Comparison of ENCODE assay signal across 8 mouse cellular contexts in genomic region chr11:96294245-96295091, GRCm38 (mm10). TPM values are rescaled to one million over a fixed set of nuclear protein-coding genes. Genes with fewer than 3 reads are reported as not detected.
DNase-seq lines count a peak whose midpoint lies in the region; ATAC-seq and TF ChIP-seq lines count a peak whose summit lies in the region.

No protein-coding gene starts in this region.

- WGBS in intestine, embryonic 16.5 days: 2% methylated on average over 32 of the region's 32 CpGs
- under 1% methylated on average over 32 of the region's 32 CpGs for WGBS in liver, embryonic 14.5 days (ENCODE audit: insufficient replicate concordance)

- no peaks in the 10 kb centered on the region for H3K9me3 ChIP-seq in intestine, embryonic 16.5 days (ENCODE audit: control insufficient read depth, low read length)
- no peaks in the 10 kb centered on the region for H3K9me3 ChIP-seq in liver, embryonic 14.5 days (ENCODE audit: control insufficient read depth, low read length)

- peak overlapping the region; percentile 65 for H3K4me2 ChIP-seq in intestine, embryonic 16.5 days (ENCODE audit: low read depth, low read length)
- H3K4me2 ChIP-seq in liver, embryonic 14.5 days (ENCODE audit: low read depth): no peak overlapping the region

- H3K4me3 ChIP-seq in intestine, embryonic 16.5 days (ENCODE audit: low read length): peak overlapping the region; percentile 58
- peak overlapping the region in 1 of 2 experiments; percentile 6; a peak in 1 of 4 replicates for H3K4me3 ChIP-seq in liver, embryonic 14.5 days (ENCODE audit: insufficient read depth in 1 of 2, low read depth in 2 of 2, low read length in 2 of 2)

- H3K27ac ChIP-seq in intestine, embryonic 16.5 days (ENCODE audit: low read length): no peak overlapping the region
- no peak overlapping the region for H3K27ac ChIP-seq in liver, embryonic 14.5 days

- TF ChIP-seq EP300 in liver, embryonic 14.5 days (IDR thresholded peaks at IDR 0.05; ENCODE audit: low read depth): no peak

- H3K9ac ChIP-seq in intestine, embryonic 16.5 days (ENCODE audit: low read depth, low read length): peak overlapping the region; percentile 81
- H3K9ac ChIP-seq in liver, embryonic 14.5 days (replicated peaks): no peak overlapping the region

- H3K27me3 ChIP-seq in intestine, embryonic 16.5 days (replicated peaks; ENCODE audit: control insufficient read depth, insufficient read depth, low read length): peaks cover 46% of the 10 kb centered on the region
- peaks cover 100% of the 10 kb centered on the region for H3K27me3 ChIP-seq in liver, embryonic 14.5 days (ENCODE audit: control insufficient read depth, insufficient read depth, low read length)

- peak; percentile 70 for DNase-seq in ovary, postnatal 14 days (ENCODE audit: low spot score)
- DNase-seq in ovary, adult 18-20 months (ENCODE audit: low spot score): no peak
- peak; percentile 85 to 90 for DNase-seq in adrenal gland, adult 18-20 months (ENCODE audit: low spot score in 2 of 2)
- DNase-seq in gastrocnemius, postnatal 10 days: peak; percentile 72
- peak; percentile 10 to 13 (median 11) for DNase-seq in liver, embryonic 14.5 days (ENCODE audit: low read depth in 3 of 3, low spot score in 3 of 3)
- peak; percentile 87 for DNase-seq in retina, embryonic 14.5 days (ENCODE audit: low spot score)

- ATAC-seq in intestine, embryonic 16.5 days: peak; percentile 43; the same call in 1 of the 2 replicates
- ATAC-seq in liver, embryonic 14.5 days (ENCODE audit: insufficient read depth): no peak
- no peak for ATAC-seq in erythroid progenitor cell, adult 5-6 weeks (replicated peaks; ENCODE audit: low FRiP score, poor library complexity, severe bottlenecking)

- H3K4me1 ChIP-seq in intestine, embryonic 16.5 days (ENCODE audit: control insufficient read depth, insufficient read depth, low read length): peaks cover 20% of the 10 kb centered on the region
- H3K4me1 ChIP-seq in liver, embryonic 14.5 days (replicated peaks; ENCODE audit: control insufficient read depth in 2 of 2, insufficient read depth in 2 of 2, low read length in 1 of 2): no peaks in the 10 kb centered on the region

- H3K36me3 ChIP-seq in intestine, embryonic 16.5 days (ENCODE audit: control insufficient read depth, insufficient read depth, low read length): no peaks in the 10 kb centered on the region
- no peaks in the 10 kb centered on the region for H3K36me3 ChIP-seq in liver, embryonic 14.5 days (replicated peaks; ENCODE audit: control insufficient read depth, insufficient read depth, low read depth)

- peak; percentile 68 for TF ChIP-seq CTCF in liver, embryonic 14.5 days (IDR thresholded peaks at IDR 0.05; ENCODE audit: low read depth)

RNA-seq across cellular contexts. Expression of gene Hoxb6, which starts 2.2 kb away (rescaled TPM):
- total RNA-seq in adrenal gland, adult 18-20 months (2021): 10 to 100 TPM; 37.0 to 68.1 TPM
- 1 to 10 TPM in 1 of 2 experiments, under 1 TPM in 1; 0.56 to 2.0 TPM for total RNA-seq in gastrocnemius, postnatal 10 days (2021)
- 11.1 and 11.3 TPM in 2 replicates for polyA plus RNA-seq in intestine, embryonic 16.5 days (2015; fragmentation: Nextera tagmentation; extraction: Ambion mirVana)
- polyA plus RNA-seq in liver, embryonic 14.5 days (2012; rRNA removed): 0.02 and 0.13 TPM in 2 replicates
- polyA plus RNA-seq in liver, embryonic 14.5 days (2014; fragmentation: Nextera tagmentation; extraction: Ambion mirVana): not detected in 2 replicates
- total RNA-seq in erythroid progenitor cell, adult 5-6 weeks (2015; ENCODE audit: low replicate concordance): not detected in 2 replicates
- not detected in 2 replicates for total RNA-seq in erythroid progenitor cell, adult 5-6 weeks (2017; ENCODE audit: low replicate concordance)

RNA-seq across cellular contexts. Expression of gene Hoxb7, which starts 8.0 kb away (rescaled TPM):
- 10 to 100 TPM; 33.5 to 59.0 TPM for total RNA-seq in adrenal gland, adult 18-20 months (2021)
- total RNA-seq in gastrocnemius, postnatal 10 days (2021): 1 to 10 TPM; 1.6 to 1.9 TPM
- 10.0 and 11.3 TPM in 2 replicates for polyA plus RNA-seq in intestine, embryonic 16.5 days (2015; fragmentation: Nextera tagmentation; extraction: Ambion mirVana)
- 0.02 and 0.06 TPM in 2 replicates for polyA plus RNA-seq in liver, embryonic 14.5 days (2012; rRNA removed)
- 0.10 and 0.19 TPM in 2 replicates for polyA plus RNA-seq in liver, embryonic 14.5 days (2014; fragmentation: Nextera tagmentation; extraction: Ambion mirVana)
- total RNA-seq in erythroid progenitor cell, adult 5-6 weeks (2015; ENCODE audit: low replicate concordance): not detected in 2 replicates
- total RNA-seq in erythroid progenitor cell, adult 5-6 weeks (2017; ENCODE audit: low replicate concordance): not detected in 2 replicates

RNA-seq across cellular contexts. Expression of gene Hoxb5, which starts 8.7 kb away (rescaled TPM):
- total RNA-seq in adrenal gland, adult 18-20 months (2021): 10 to 100 TPM; 11.6 to 27.3 TPM
- 1 to 10 TPM in 1 of 2 experiments, under 1 TPM in 1; 0.89 to 1.3 TPM for total RNA-seq in gastrocnemius, postnatal 10 days (2021)
- polyA plus RNA-seq in intestine, embryonic 16.5 days (2015; fragmentation: Nextera tagmentation; extraction: Ambion mirVana): 26.4 and 28.7 TPM in 2 replicates
- 0.23 and 0.32 TPM in 2 replicates for polyA plus RNA-seq in liver, embryonic 14.5 days (2012; rRNA removed)
- polyA plus RNA-seq in liver, embryonic 14.5 days (2014; fragmentation: Nextera tagmentation; extraction: Ambion mirVana): 0.06 and 0.24 TPM in 2 replicates
- total RNA-seq in erythroid progenitor cell, adult 5-6 weeks (2015; ENCODE audit: low replicate concordance): not detected in 2 replicates
- not detected in 2 replicates for total RNA-seq in erythroid progenitor cell, adult 5-6 weeks (2017; ENCODE audit: low replicate concordance)

RNA-seq across cellular contexts. Expression of gene Hoxb8, which starts 12.8 kb away (rescaled TPM):
- 100 to 1,000 TPM in 1 of 2 experiments, 10 to 100 TPM in 1; 54.8 to 119 TPM for total RNA-seq in adrenal gland, adult 18-20 months (2021)
- total RNA-seq in gastrocnemius, postnatal 10 days (2021): 1 to 10 TPM in 1 of 2 experiments, under 1 TPM in 1; 0.92 to 1.9 TPM
- 0.71 and 0.97 TPM in 2 replicates for polyA plus RNA-seq in intestine, embryonic 16.5 days (2015; fragmentation: Nextera tagmentation; extraction: Ambion mirVana)
- polyA plus RNA-seq in liver, embryonic 14.5 days (2012; rRNA removed): 0.03 and 0.05 TPM in 2 replicates
- polyA plus RNA-seq in liver, embryonic 14.5 days (2014; fragmentation: Nextera tagmentation; extraction: Ambion mirVana): not detected in 2 replicates
- total RNA-seq in erythroid progenitor cell, adult 5-6 weeks (2015; ENCODE audit: low replicate concordance): not detected in 2 replicates
- not detected in 2 replicates for total RNA-seq in erythroid progenitor cell, adult 5-6 weeks (2017; ENCODE audit: low replicate concordance)

RNA-seq across cellular contexts. Expression of gene Hoxb9, which starts 23.2 kb away (rescaled TPM):
- total RNA-seq in adrenal gland, adult 18-20 months (2021): 100 to 1,000 TPM; 294 to 445 TPM
- total RNA-seq in gastrocnemius, postnatal 10 days (2021): under 1 TPM; 0.63 to 0.79 TPM
- polyA plus RNA-seq in intestine, embryonic 16.5 days (2015; fragmentation: Nextera tagmentation; extraction: Ambion mirVana): 0.99 and 1.2 TPM in 2 replicates
- 0.01 and 0.03 TPM in 2 replicates for polyA plus RNA-seq in liver, embryonic 14.5 days (2012; rRNA removed)
- polyA plus RNA-seq in liver, embryonic 14.5 days (2014; fragmentation: Nextera tagmentation; extraction: Ambion mirVana): not detected in 2 replicates
- not detected in 2 replicates for total RNA-seq in erythroid progenitor cell, adult 5-6 weeks (2015; ENCODE audit: low replicate concordance)
- not detected in 2 replicates for total RNA-seq in erythroid progenitor cell, adult 5-6 weeks (2017; ENCODE audit: low replicate concordance)

Comparison
In these comparisons a context has a peak if more than half of its experiments do, and no peak if none do; other contexts are left out.
1. RNA of gene Hoxb6, which starts 2.2 kb away (total RNA-seq): 37.0 to 68.1 TPM in adrenal gland, adult 18-20 months; 0.56 to 2.0 TPM in gastrocnemius, postnatal 10 days and not detected in erythroid progenitor cell, adult 5-6 weeks; every median in the first group is over 10 times any median in the second.
2. RNA of gene Hoxb7, which starts 8.0 kb away (total RNA-seq): 33.5 to 59.0 TPM in adrenal gland, adult 18-20 months; 1.6 to 1.9 TPM in gastrocnemius, postnatal 10 days and not detected in erythroid progenitor cell, adult 5-6 weeks; every median in the first group is over 10 times any median in the second.
3. RNA of gene Hoxb5, which starts 8.7 kb away (total RNA-seq): 11.6 to 27.3 TPM in adrenal gland, adult 18-20 months; 0.89 to 1.3 TPM in gastrocnemius, postnatal 10 days and not detected in erythroid progenitor cell, adult 5-6 weeks; every median in the first group is over 4 times any median in the second.